Mouse (Mus musculus): ENCODE results near the gene H2-T22.

- no peak for TF ChIP-seq CTCF (conservative IDR thresholded peaks at IDR 0.05 in 1 of 2, IDR thresholded peaks at IDR 0.05 in 1 of 2; ENCODE audit: low read depth in 2 of 2, low read length in 2 of 2)
- TF ChIP-seq POLR2A (IDR thresholded peaks at IDR 0.05; ENCODE audit: low read depth, low read length): no peak
- TF ChIP-seq HCFC1 (IDR thresholded peaks at IDR 0.05; ENCODE audit: low read depth, low read length): no peak
- TF ChIP-seq EP300 (IDR thresholded peaks at IDR 0.05; ENCODE audit: low read length): no peak
- TF ChIP-seq ZNF384 (IDR thresholded peaks at IDR 0.05; ENCODE audit: low read depth, low read length): no peak
These were observed 21.2 kb downstream of the H2-T22 start for GRCm38 (mm10) chr17:36021309-36021708.

All from CH12.LX (cell line).